Mouse (Mus musculus) ovary, postnatal 10 days (tissue): ENCODE measurements around the gene Fas.

Experiments used
- DNase-seq: peaks from one replicate; pipeline ENCODE4 v3.0.0; 2022; ENCODE audit warnings: low spot score

Fas gene

DNA sequence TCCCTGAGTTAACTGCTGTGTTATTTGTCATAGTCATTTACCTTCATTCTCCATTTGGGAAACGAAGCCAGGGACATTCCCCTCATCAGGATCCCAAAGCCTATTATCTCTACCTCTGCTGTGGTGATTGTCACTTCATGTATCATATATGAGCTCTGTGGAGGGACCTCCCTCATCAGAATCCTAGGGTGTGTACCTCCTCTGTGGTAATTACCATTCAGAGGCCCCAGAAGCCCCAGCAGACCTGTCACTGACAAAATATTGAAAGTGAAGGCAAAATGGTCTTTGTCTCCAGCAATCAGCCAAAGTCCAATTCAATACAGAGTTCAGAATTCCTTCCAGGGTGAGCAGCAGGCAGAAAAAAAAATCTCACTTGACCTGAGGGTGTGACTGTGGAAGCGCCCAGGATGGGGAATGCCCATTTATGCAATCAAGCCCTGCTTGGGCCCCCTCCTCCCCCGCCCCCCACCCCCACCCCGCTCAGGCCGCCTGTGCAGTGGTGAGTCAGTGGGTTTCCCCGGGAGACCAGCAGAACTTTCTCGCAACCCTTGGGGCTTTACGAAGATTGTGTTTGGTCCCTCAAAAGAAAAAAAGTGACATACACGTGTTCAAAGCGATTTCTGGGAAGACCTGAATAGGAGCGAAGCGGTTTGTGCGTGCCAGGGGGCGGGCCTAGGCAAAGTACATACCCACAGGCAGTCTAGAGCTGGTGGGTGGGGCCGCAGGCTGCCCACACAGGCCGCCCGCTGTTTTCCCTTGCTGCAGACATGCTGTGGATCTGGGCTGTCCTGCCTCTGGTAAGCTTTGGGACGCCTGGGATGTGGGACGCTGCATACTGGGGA lies at the start of gene Fas:
Gene Fas, plus strand, starts transcription at position 719 of the 842 bp plus-strand sequence.
- DNase-seq = peak; percentile 26

GRCm38 (mm10) chr19:34241247-34241915 lies 49.1 kb upstream of the Fas start:
- DNase-seq = no peak

DNA sequence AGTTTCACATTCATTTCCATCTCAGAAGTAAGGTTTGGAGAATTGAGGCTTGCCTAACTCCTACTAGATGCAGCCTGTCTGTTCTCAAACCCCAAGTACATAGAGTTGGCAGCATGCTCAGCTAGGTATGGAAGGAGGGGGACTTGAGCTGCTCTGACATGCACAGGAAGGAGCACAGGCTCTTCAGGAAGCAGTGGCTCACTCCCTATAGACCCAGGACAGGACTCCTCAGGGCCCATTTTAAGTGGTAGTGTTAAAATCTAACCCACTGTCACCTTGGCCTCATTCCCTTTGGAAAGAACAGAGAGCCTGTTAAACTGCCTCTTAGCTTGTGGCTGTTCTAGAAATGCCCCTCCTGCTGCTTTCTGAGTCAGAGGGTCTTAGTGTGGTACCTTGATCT lies 47.5 kb upstream of the Fas start:
- no peak for DNase-seq

DNA sequence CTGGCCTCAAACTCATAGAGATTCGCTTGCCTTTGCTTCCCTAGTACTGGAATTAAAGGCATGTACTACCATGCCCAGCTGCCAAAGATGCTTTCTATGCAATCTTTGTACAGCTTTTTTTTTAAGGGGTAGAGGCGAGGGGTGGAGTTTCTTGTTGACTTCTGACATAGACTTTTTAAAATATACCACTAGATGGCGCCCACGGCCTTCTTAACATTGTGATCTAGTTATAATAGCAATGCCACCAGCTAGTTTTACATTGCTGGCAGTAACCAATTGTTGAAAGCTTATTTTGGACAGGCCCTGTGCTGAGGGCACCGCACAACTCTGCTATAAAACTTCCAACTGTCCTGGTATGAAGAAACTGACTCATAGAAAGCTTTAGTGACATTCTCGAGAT lies 46.4 kb upstream of the Fas start:
- no peak for DNase-seq

DNA sequence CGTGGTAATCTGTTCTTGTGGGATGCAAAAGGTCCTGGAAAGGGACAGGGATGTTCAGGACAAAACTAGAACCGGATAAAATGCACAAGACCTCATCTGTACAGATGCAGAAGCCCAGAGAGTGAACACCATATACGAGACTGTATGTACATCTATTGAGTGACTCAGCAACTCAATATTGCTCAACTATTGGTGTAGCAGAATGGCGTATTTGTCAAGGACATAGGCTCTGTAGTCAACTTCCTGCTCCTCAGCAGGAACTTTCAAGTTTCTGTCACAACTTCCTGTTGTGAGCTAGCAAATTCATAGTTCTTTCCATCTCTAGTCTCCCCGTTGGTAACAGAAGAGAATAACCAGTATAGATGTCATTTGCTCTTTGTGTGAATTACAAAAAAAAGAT lies 41.9 kb upstream of the Fas start:
- DNase-seq = no peak

DNA sequence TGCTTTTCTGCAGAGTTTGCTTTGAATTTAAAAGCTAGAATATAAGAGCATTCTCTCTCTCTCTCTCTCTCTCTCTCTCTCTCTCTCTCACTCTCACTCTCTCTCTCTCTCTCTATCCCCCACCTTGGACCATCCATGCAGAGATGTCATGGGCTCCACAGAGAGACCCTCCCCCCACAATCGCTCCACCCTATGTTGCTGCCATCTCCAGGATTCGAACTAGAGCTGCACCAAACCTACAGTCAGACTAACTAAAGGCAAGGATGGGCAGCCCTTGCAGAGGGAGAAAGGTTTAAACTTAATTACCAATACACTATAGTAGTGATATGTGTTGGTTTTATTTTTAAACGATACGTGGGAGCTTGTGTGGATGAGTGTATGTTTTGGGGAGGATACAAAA lies 39.8 kb upstream of the Fas start:
- no peak for DNase-seq

DNA sequence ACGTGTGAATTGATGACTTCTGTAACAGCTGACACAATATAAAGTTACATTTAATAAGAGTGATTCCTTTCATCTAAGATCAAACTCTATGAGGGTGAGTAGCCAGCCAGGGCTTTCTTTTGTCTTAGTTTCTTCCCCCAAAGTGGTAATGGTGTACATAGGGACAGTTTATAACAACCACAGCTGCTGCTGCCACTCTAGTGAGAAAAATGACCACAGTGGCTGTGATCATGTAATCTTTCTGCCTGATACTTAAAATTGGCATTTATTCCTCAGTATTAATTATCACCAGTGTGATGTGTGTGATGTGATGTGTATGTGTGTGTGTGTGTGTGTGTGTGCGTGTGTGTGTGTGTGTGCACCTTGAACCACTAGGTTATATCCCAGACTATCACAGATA lies 38.6 kb upstream of the Fas start:
- DNase-seq = no peak

DNA sequence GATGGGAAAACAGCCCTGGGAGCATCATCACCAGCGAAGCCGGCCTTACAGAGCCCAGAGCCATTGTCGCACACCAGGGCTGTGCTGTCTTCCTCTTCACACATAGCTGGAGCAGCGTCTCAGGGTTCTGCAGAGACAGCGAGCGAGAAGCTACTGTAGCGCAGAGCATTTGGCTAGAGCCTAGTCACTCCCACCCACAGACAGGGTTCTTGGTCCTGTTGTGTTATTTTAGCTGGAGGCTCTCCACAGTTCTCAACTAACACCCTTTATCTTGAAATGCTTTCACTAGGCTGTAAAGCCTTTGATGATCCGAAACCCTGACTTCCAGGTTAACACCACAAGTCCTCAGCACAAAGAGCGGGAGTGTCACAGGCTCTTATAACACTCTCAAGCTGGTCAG lies 38.0 kb upstream of the Fas start:
- no peak for DNase-seq

- no peak for DNase-seq
These were observed 36.2 kb upstream of the Fas start for GRCm38 (mm10) chr19:34254101-34254879.

GRCm38 (mm10) chr19:34254880-34255681 lies 35.4 kb upstream of the Fas start, which contains the start of gene Acta2:
Gene Acta2, minus strand, starts transcription at chr19:34255590.
- no peak for DNase-seq

GRCm38 (mm10) chr19:34256149-34256548 lies 34.3 kb upstream of the Fas start:
- DNase-seq = no peak

GRCm38 (mm10) chr19:34256936-34257335 lies 33.5 kb upstream of the Fas start:
- DNase-seq = no peak

GRCm38 (mm10) chr19:34262273-34262974 lies 28.0 kb upstream of the Fas start:
- no peak for DNase-seq

- DNase-seq = no peak
These were observed 24.8 kb upstream of the Fas start for GRCm38 (mm10) chr19:34265604-34266193.

DNA sequence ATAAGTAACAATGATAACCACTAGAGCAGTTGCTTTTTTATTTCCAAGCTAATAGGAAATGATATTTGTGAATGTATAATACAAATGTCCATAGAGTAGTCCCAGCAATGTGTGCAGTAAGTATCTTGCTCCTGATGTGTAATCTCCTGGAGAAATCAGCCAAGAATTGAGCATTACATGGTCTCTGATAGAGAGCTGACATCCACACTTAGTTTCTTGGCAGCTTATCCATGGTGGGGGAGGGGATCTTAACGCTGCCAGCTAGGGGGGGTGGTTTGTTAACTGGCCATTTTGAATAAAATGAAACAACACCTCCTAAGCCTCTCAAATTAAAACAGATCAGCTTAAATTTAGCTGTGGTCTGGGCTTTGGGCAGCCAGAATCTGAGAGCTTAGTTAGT lies 21.5 kb upstream of the Fas start:
- DNase-seq = no peak

DNA sequence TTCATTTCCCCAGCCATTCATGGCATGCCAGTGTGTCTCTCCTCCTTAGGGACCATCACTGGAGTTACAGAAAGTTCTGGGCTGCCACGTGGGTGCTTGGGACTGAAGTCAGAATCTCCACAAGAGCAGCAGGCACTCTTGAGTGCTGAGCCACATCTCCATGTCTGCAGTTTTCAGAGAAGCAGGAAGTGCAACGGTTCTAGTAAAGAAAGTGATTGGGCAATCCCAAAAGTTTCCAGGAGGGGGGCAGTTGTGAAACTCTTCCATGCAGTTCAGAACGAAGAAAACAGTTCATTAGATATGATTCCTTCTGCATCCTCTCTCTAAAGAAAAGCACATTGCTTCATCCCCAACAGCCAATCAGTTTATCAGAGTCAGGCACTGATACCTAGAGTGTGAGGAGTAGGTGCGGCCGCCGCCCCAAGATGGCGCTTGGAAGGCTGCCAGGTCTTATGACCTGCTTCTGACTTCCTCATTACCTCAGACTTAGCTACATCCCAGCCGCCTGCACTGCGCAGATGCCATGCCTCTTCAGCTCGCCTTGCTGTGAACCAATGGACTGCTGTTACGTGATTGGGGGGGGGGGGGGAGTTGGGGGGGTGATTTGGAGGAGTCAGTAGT lies 20.2 kb upstream of the Fas start:
- DNase-seq = no peak

- DNase-seq = no peak
These were observed 19.5 kb upstream of the Fas start for GRCm38 (mm10) chr19:34270824-34271464.

- DNase-seq = no peak
These were observed 17.4 kb upstream of the Fas start for GRCm38 (mm10) chr19:34273073-34273472.

- DNase-seq = no peak
These were observed 12.4 kb upstream of the Fas start for GRCm38 (mm10) chr19:34278078-34278477.

DNA sequence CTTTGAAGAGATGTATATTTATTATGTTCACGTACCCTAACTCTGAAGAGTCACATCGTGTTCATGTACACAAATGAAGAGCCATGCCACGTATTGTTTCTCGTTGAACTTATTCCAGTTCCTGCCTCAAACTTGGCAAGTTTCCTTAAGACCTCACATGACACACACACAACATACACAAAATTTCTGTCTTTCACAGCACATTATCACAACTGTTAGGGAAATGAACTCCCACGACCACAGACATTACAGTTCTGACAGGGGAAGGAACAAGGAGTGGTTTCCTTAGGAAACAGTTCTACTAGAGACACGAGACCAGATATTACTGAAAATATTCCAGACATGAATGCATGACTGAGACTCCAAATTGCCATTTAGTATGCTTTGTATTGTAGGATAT lies 6.9 kb upstream of the Fas start:
- no peak for DNase-seq
